Mouse (Mus musculus): Measurements from ENCODE around the gene Fam20b. TPM values are rescaled to one million over a fixed set of nuclear protein-coding genes. Genes with fewer than 3 reads are reported as not detected.

Fam20b gene
- total RNA-seq, 2 experiments from 2014 or later = 28.5 to 35.2 TPM

GRCm38 (mm10) chr1:156640577-156640976, 78.3 kb downstream of the Fam20b start:
- TF ChIP-seq CTCF (IDR thresholded peaks at IDR 0.05) = peak; percentile 47
- DNase-seq = no peak
- H3K4me3 ChIP-seq = no peak overlapping the region
- no peak overlapping the region for H3K27ac ChIP-seq
- intact Hi-C loops (cut with DNase I) = loop anchor here (2.0 kb wide), 1 partner anchor 36 kb away; no protein-coding TSS in a partner anchor

GRCm38 (mm10) chr1:156639455-156639854, 79.4 kb downstream of the Fam20b start:
- no peak for TF ChIP-seq CTCF (IDR thresholded peaks at IDR 0.05)
- no peak for DNase-seq

GRCm38 (mm10) chr1:156635148-156635547, 83.7 kb downstream of the Fam20b start:
- Histone ChIP-seq H3K4me3 (no peak overlapping the region), H3K27ac (no peak overlapping the region)
- no peak for DNase-seq
- intact Hi-C loops (cut with DNase I) = loop anchor here (10.0 kb wide), 1 partner anchor 370 kb away; no protein-coding TSS in a partner anchor
- TF ChIP-seq CTCF (IDR thresholded peaks at IDR 0.05) = no peak

More at GRCm38 (mm10) chr1:156639455-156639854, 79.4 kb downstream of the Fam20b start:
- intact Hi-C loops (cut with DNase I) = loop anchor here (10.0 kb wide), 1 partner anchor 375 kb away; no protein-coding TSS in a partner anchor
- H3K27ac ChIP-seq = no peak overlapping the region
- no peak overlapping the region for H3K4me3 ChIP-seq

- TF ChIP-seq CTCF (IDR thresholded peaks at IDR 0.05) = peak; percentile 72
- peak; percentile 35 for DNase-seq
- no peak overlapping the region for H3K27ac ChIP-seq
- H3K4me3 ChIP-seq = no peak overlapping the region
- intact Hi-C loops (cut with DNase I) = loop anchor here (1.0 to 10.0 kb wide), 4 partner anchors 46 to 368 kb away; no protein-coding TSS in a partner anchor
Observed at GRCm38 (mm10) chr1:156633095-156633494, 85.8 kb downstream of the Fam20b start.

- peak; percentile 47 for TF ChIP-seq CTCF (IDR thresholded peaks at IDR 0.05)
- no peak for DNase-seq
- intact Hi-C loops (cut with DNase I) = loop anchor here (5.0 to 10.0 kb wide), 3 partner anchors 44 to 366 kb away; no protein-coding TSS in a partner anchor
Observed at GRCm38 (mm10) chr1:156630965-156631364, 87.9 kb downstream of the Fam20b start.

GRCm38 (mm10) chr1:156629984-156630383, 88.9 kb downstream of the Fam20b start:
- DNase-seq = no peak
- no peak for TF ChIP-seq CTCF (IDR thresholded peaks at IDR 0.05)
- Histone ChIP-seq H3K4me3 (no peak overlapping the region), H3K27ac (no peak overlapping the region)
- intact Hi-C loops (cut with DNase I) = loop anchor here (5.0 to 10.0 kb wide), 3 partner anchors 43 to 365 kb away; no protein-coding TSS in a partner anchor

More at GRCm38 (mm10) chr1:156630965-156631364, 87.9 kb downstream of the Fam20b start:
- no peak overlapping the region for H3K27ac ChIP-seq
- H3K4me3 ChIP-seq = no peak overlapping the region

Other genes with a start within 250 kb of the Fam20b start
- gene Soat1, start 244.8 kb downstream of the Fam20b start, total RNA-seq (2021) = 1 to 10 TPM; 3.5 to 3.9 TPM
- gene Gm10031, start 195.1 kb downstream of the Fam20b start, total RNA-seq (2021) = 10 to 100 TPM; 42.9 to 49.5 TPM
- gene Abl2, start 160.3 kb downstream of the Fam20b start, total RNA-seq (2021) = 10 to 100 TPM; 21.2 to 26.1 TPM
- gene Tor3a, start 44.7 kb downstream of the Fam20b start, total RNA-seq (2021) = 1 to 10 TPM; 4.9 to 5.4 TPM
- gene Angptl1, start 119.5 kb upstream of the Fam20b start, total RNA-seq (2021) = 10 to 100 TPM in 1 of 2 experiments, 1 to 10 TPM in 1; 8.1 to 14.2 TPM
- 1 to 10 TPM; 1.5 to 1.9 TPM for gene Ralgps2, start 220.5 kb upstream of the Fam20b start, total RNA-seq (2021)

Measured in gastrocnemius, adult 2 months (tissue).